Mouse (Mus musculus): ENCODE data around the gene Pusl1. TPM values are rescaled to one million over a fixed set of nuclear protein-coding genes. Genes with fewer than 3 reads are reported as not detected.

The Pusl1 gene
- total RNA-seq, 2 experiments from 2014 or later, result 11.4 to 12.8 TPM

- no peak for DNase-seq
- intact Hi-C loops (cut with DNase I), result no loop called here
These were observed 2.3 kb downstream of the Pusl1 start for GRCm38 (mm10) chr4:155889316-155889715.

GRCm38 (mm10) chr4:155888181-155888580 lies 3.4 kb downstream of the Pusl1 start:
- DNase-seq, result no peak
- intact Hi-C loops (cut with DNase I), result no loop called here

- intact Hi-C loops (cut with DNase I), result no loop called here
- DNase-seq, result no peak
These were observed 3.9 kb downstream of the Pusl1 start for GRCm38 (mm10) chr4:155887674-155888073.

- DNase-seq, result no peak
- intact Hi-C loops (cut with DNase I), result no loop called here
These were observed 5.3 kb downstream of the Pusl1 start for GRCm38 (mm10) chr4:155886330-155886729.

GRCm38 (mm10) chr4:155883587-155883986 lies 8.0 kb downstream of the Pusl1 start:
- no peak for DNase-seq
- intact Hi-C loops (cut with DNase I), result no loop called here

- intact Hi-C loops (cut with DNase I), result no loop called here
- DNase-seq, result no peak
These were observed 20.2 kb downstream of the Pusl1 start for GRCm38 (mm10) chr4:155871404-155871803.

GRCm38 (mm10) chr4:155869317-155870033 lies 22.1 kb downstream of the Pusl1 start, which contains the start of the genes Cptp and Ints11:
Gene Cptp (minus strand): TSS chr4:155869440.
Gene Ints11 (plus strand): TSS chr4:155869546.
- intact Hi-C loops (cut with DNase I), result no loop called here
- DNase-seq, result peak; percentile 93 to 97

GRCm38 (mm10) chr4:155868614-155869298 lies 22.8 kb downstream of the Pusl1 start:
- intact Hi-C loops (cut with DNase I), result no loop called here
- DNase-seq, result no peak

- no peak for DNase-seq
- intact Hi-C loops (cut with DNase I), result no loop called here
These were observed 28.6 kb downstream of the Pusl1 start, which contains the start of gene Tas1r3 for GRCm38 (mm10) chr4:155863001-155863400. Gene Tas1r3 (minus strand): TSS chr4:155863362.

GRCm38 (mm10) chr4:155861787-155862186 lies 29.8 kb downstream of the Pusl1 start:
- no peak for DNase-seq
- intact Hi-C loops (cut with DNase I), result no loop called here

GRCm38 (mm10) chr4:155859318-155859717 lies 32.3 kb downstream of the Pusl1 start:
- intact Hi-C loops (cut with DNase I), result no loop called here
- peak in 1 of 2 experiments; percentile 19 for DNase-seq

GRCm38 (mm10) chr4:155856881-155857280 lies 34.7 kb downstream of the Pusl1 start:
- no peak for DNase-seq
- intact Hi-C loops (cut with DNase I), result no loop called here

GRCm38 (mm10) chr4:155856071-155856470 lies 35.5 kb downstream of the Pusl1 start:
- DNase-seq, result peak in 1 of 2 experiments; percentile 9
- intact Hi-C loops (cut with DNase I), result no loop called here

GRCm38 (mm10) chr4:155854991-155855390 lies 36.6 kb downstream of the Pusl1 start:
- DNase-seq, result no peak
- intact Hi-C loops (cut with DNase I), result no loop called here

- intact Hi-C loops (cut with DNase I), result no loop called here
These were observed 38.2 kb downstream of the Pusl1 start for GRCm38 (mm10) chr4:155853421-155853820.

GRCm38 (mm10) chr4:155851951-155852411 lies 39.6 kb downstream of the Pusl1 start:
- no peak for DNase-seq
- intact Hi-C loops (cut with DNase I), result no loop called here

More at GRCm38 (mm10) chr4:155853421-155853820, 38.2 kb downstream of the Pusl1 start:
- DNase-seq, result no peak

- intact Hi-C loops (cut with DNase I), result no loop called here
These were observed 40.2 kb downstream of the Pusl1 start for GRCm38 (mm10) chr4:155851368-155851767.

GRCm38 (mm10) chr4:155849792-155850451 lies 41.7 kb downstream of the Pusl1 start:
- intact Hi-C loops (cut with DNase I), result no loop called here
- no peak for DNase-seq

More at GRCm38 (mm10) chr4:155851368-155851767, 40.2 kb downstream of the Pusl1 start:
- DNase-seq, result no peak

- intact Hi-C loops (cut with DNase I), result no loop called here
- DNase-seq, result no peak
These were observed 42.2 kb downstream of the Pusl1 start for GRCm38 (mm10) chr4:155849391-155849790.

GRCm38 (mm10) chr4:155848434-155849095 lies 43.0 kb downstream of the Pusl1 start:
- intact Hi-C loops (cut with DNase I), result no loop called here
- DNase-seq, result peak in 1 of 2 experiments; percentile 39

Data from gastrocnemius, postnatal 36 days (tissue).